8 mouse cellular contexts compared by ENCODE assay signal in genomic region chr5:65699146-65699545, GRCm38 (mm10). TPM values are rescaled to one million over a fixed set of nuclear protein-coding genes. Genes with fewer than 3 reads are reported as not detected.
DNase-seq lines count a peak whose midpoint lies in the region; ATAC-seq and TF ChIP-seq lines count a peak whose summit lies in the region.

No protein-coding gene starts in this region.

- peak overlapping the region; percentile 64 for H3K4me2 ChIP-seq in kidney, postnatal 0 days (ENCODE audit: low read length)
- peak overlapping the region; percentile 68 for H3K4me2 ChIP-seq in embryonic facial prominence, embryonic 13.5 days
- H3K4me2 ChIP-seq in intestine, embryonic 15.5 days (replicated peaks), result peak overlapping the region; percentile 58
- peak overlapping the region; percentile 65 for H3K4me2 ChIP-seq in neural tube, embryonic 12.5 days (replicated peaks)

- TF ChIP-seq CTCF in kidney, postnatal 0 days (IDR thresholded peaks at IDR 0.05; ENCODE audit: low read depth), result no peak

- H3K9me3 ChIP-seq in kidney, postnatal 0 days (replicated peaks; ENCODE audit: low read length), result no peaks in the 10 kb centered on the region
- H3K9me3 ChIP-seq in embryonic facial prominence, embryonic 13.5 days, result no peaks in the 10 kb centered on the region
- H3K9me3 ChIP-seq in intestine, embryonic 15.5 days, result no peaks in the 10 kb centered on the region
- H3K9me3 ChIP-seq in neural tube, embryonic 12.5 days, result no peaks in the 10 kb centered on the region

- H3K9ac ChIP-seq in kidney, postnatal 0 days (ENCODE audit: low read depth, low read length), result 0 out of 2 replicates have a peak overlapping the region, but pooled peaks have one; percentile 97
- peak overlapping the region; percentile 99; the same call in 1 of the 2 replicates for H3K9ac ChIP-seq in embryonic facial prominence, embryonic 13.5 days
- peak overlapping the region; percentile 99; the same call in 1 of the 2 replicates for H3K9ac ChIP-seq in intestine, embryonic 15.5 days
- H3K9ac ChIP-seq in neural tube, embryonic 12.5 days, result no peak overlapping the region

- H3K4me3 ChIP-seq in kidney, postnatal 0 days (replicated peaks; ENCODE audit: low read depth, low read length), result peak overlapping the region; percentile 95; the same call in 1 of the 2 replicates
- peak overlapping the region; percentile 77 for H3K4me3 ChIP-seq in embryonic facial prominence, embryonic 13.5 days
- H3K4me3 ChIP-seq in intestine, embryonic 15.5 days (replicated peaks), result peak overlapping the region; percentile 96
- peak overlapping the region; percentile 97; the same call in 1 of the 2 replicates for H3K4me3 ChIP-seq in neural tube, embryonic 12.5 days

- ATAC-seq in kidney, postnatal 0 days (replicated peaks; ENCODE audit: low FRiP score, low read depth), result no peak
- no peak for ATAC-seq in embryonic facial prominence, embryonic 13.5 days (ENCODE audit: insufficient number of reproducible peaks, insufficient read depth, low FRiP score, low TSS enrichment, low read depth)
- no peak for ATAC-seq in intestine, embryonic 15.5 days
- no peak for ATAC-seq in neural tube, embryonic 12.5 days (ENCODE audit: low FRiP score, low read depth)
- ATAC-seq in monocyte, adult 5-6 weeks (replicated peaks; ENCODE audit: insufficient number of reproducible peaks, low FRiP score, low TSS enrichment, poor library complexity, severe bottlenecking), result no peak

- WGBS in kidney, postnatal 0 days, result 66% methylated on average over 10 of the region's 10 CpGs
- 66% methylated on average over 10 of the region's 10 CpGs for WGBS in embryonic facial prominence, embryonic 13.5 days
- WGBS in intestine, embryonic 15.5 days, result 64% methylated on average over 10 of the region's 10 CpGs
- 68% methylated on average over 10 of the region's 10 CpGs for WGBS in neural tube, embryonic 12.5 days

- peak overlapping the region; percentile 99 for H3K27ac ChIP-seq in kidney, postnatal 0 days
- peak overlapping the region; percentile 97 for H3K27ac ChIP-seq in embryonic facial prominence, embryonic 13.5 days
- peak overlapping the region; percentile 98 for H3K27ac ChIP-seq in intestine, embryonic 15.5 days
- no peak overlapping the region for H3K27ac ChIP-seq in neural tube, embryonic 12.5 days

- H3K36me3 ChIP-seq in kidney, postnatal 0 days (ENCODE audit: insufficient read depth, low read length), result no peaks in the 10 kb centered on the region
- H3K36me3 ChIP-seq in embryonic facial prominence, embryonic 13.5 days, result 0 out of 2 replicates have a peak, but pooled peaks cover 10% of the 10 kb centered on the region
- peaks cover 3% of the 10 kb centered on the region; the same call in 1 of the 2 replicates for H3K36me3 ChIP-seq in intestine, embryonic 15.5 days
- H3K36me3 ChIP-seq in neural tube, embryonic 12.5 days, result peaks cover 5% of the 10 kb centered on the region; the same call in 1 of the 2 replicates

- intact Hi-C loops in gastrocnemius, postnatal 36 days (cut with DNase I), result loop anchor here (5.0 kb wide), 2 partner anchors 47 to 63 kb away; partner anchors contain the start of gene N4bp2

- no peaks in the 10 kb centered on the region for H3K27me3 ChIP-seq in kidney, postnatal 0 days (ENCODE audit: insufficient read depth, low read length)
- no peaks in the 10 kb centered on the region; the same call in 1 of the 2 replicates for H3K27me3 ChIP-seq in embryonic facial prominence, embryonic 13.5 days
- no peaks in the 10 kb centered on the region for H3K27me3 ChIP-seq in intestine, embryonic 15.5 days (replicated peaks)
- H3K27me3 ChIP-seq in neural tube, embryonic 12.5 days (replicated peaks), result no peaks in the 10 kb centered on the region

- no peak for DNase-seq in kidney, postnatal 0 days (ENCODE audit: low spot score)
- DNase-seq in kidney, adult 8-10 months, result no peak
- no peak for DNase-seq in thymus, postnatal 36 days
- DNase-seq in gastrocnemius, postnatal 36 days, result no peak

- peaks cover 9% of the 10 kb centered on the region; the same call in 1 of the 2 replicates for H3K4me1 ChIP-seq in kidney, postnatal 0 days (replicated peaks; ENCODE audit: insufficient read depth, low read length)
- peaks cover 24% of the 10 kb centered on the region for H3K4me1 ChIP-seq in embryonic facial prominence, embryonic 13.5 days
- peaks cover 12% of the 10 kb centered on the region for H3K4me1 ChIP-seq in intestine, embryonic 15.5 days (replicated peaks)
- peaks cover 22% of the 10 kb centered on the region for H3K4me1 ChIP-seq in neural tube, embryonic 12.5 days

RNA-seq across cellular contexts. Expression of gene Pds5a, which starts 1.1 kb away (rescaled TPM):
- polyA plus RNA-seq in kidney, postnatal 0 days (2015; fragmentation: Nextera tagmentation; extraction: Ambion mirVana), result 35.2 and 37.8 TPM in 2 replicates
- polyA plus RNA-seq in embryonic facial prominence, embryonic 13.5 days (2015; fragmentation: Nextera tagmentation; extraction: Ambion mirVana), result 80.2 and 89.0 TPM in 2 replicates
- 50.2 and 54.9 TPM in 2 replicates for polyA plus RNA-seq in intestine, embryonic 15.5 days (2015; fragmentation: Nextera tagmentation; extraction: Ambion mirVana)
- 90.3 and 95.5 TPM in 2 replicates for polyA plus RNA-seq in neural tube, embryonic 12.5 days (2016; fragmentation: Nextera tagmentation; extraction: Ambion mirVana)
- total RNA-seq in gastrocnemius, postnatal 36 days (2021), result 10 to 100 TPM; 37.5 to 43.4 TPM
- 172 to 257 TPM (median 179 TPM) in 3 replicates for total RNA-seq in monocyte, adult 5-6 weeks (2017)
